Comparison of ENCODE assay signal across 42 mouse cellular contexts in genomic region chr10:34037401-34037800, GRCm38 (mm10). TPM values are rescaled to one million over a fixed set of nuclear protein-coding genes. Genes with fewer than 3 reads are reported as not detected.
DNase-seq lines count a peak whose midpoint lies in the region; ATAC-seq and TF ChIP-seq lines count a peak whose summit lies in the region.
"Had no signal": no experiment of that assay in that cellular context is flagged by ENCODE, and none has a peak within 500 bp of the region (broad histone marks: within the 10 kb centered on the region; RNA-seq: fewer than 3 reads in every experiment).

Trappc3l (plus strand) TSS chr10:34037597.

- H3K27ac ChIP-seq in embryonic facial prominence, embryonic 11.5 days (replicated peaks; ENCODE audit: low read depth, low read length): no peak within 1 kb of the TSS
- H3K27ac ChIP-seq in embryonic facial prominence, embryonic 10.5 days (replicated peaks): no peak within 1 kb of the TSS
- 0 out of 2 replicates have a peak within 1 kb of the TSS, but pooled peaks have one; percentile 29 for H3K27ac ChIP-seq in limb, embryonic 12.5 days
- no peak within 1 kb of the TSS for H3K27ac ChIP-seq in limb, embryonic 10.5 days
- H3K27ac ChIP-seq in embryonic facial prominence, embryonic 14.5 days (replicated peaks; ENCODE audit: low read depth, low read length): 0 out of 2 replicates have a peak within 1 kb of the TSS, but pooled peaks have one; percentile 15
- no peak within 1 kb of the TSS for H3K27ac ChIP-seq in limb, embryonic 14.5 days (replicated peaks; ENCODE audit: low read depth, low read length)
- H3K27ac ChIP-seq: heart, adult 2 months; hindbrain, embryonic 13.5 days; midbrain, embryonic 12.5 days; stomach, postnatal 0 days had no signal

- H3K4me3 ChIP-seq in embryonic facial prominence, embryonic 11.5 days (ENCODE audit: low read depth, low read length): no peak within 1 kb of the TSS
- no peak within 1 kb of the TSS for H3K4me3 ChIP-seq in embryonic facial prominence, embryonic 10.5 days
- H3K4me3 ChIP-seq in limb, embryonic 12.5 days (replicated peaks): no peak within 1 kb of the TSS
- no peak within 1 kb of the TSS for H3K4me3 ChIP-seq in limb, embryonic 10.5 days
- no peak within 1 kb of the TSS for H3K4me3 ChIP-seq in embryonic facial prominence, embryonic 14.5 days (ENCODE audit: low read depth, low read length)
- H3K4me3 ChIP-seq in limb, embryonic 14.5 days (replicated peaks; ENCODE audit: low read length): no peak within 1 kb of the TSS
- H3K4me3 ChIP-seq: heart, adult 2 months; heart, embryonic 12.5 days; hindbrain, embryonic 13.5 days; midbrain, embryonic 12.5 days had no signal

- no peaks in the 10 kb centered on the region for H3K9me3 ChIP-seq in embryonic facial prominence, embryonic 11.5 days (replicated peaks; ENCODE audit: control insufficient read depth, low read length)
- H3K9me3 ChIP-seq in embryonic facial prominence, embryonic 10.5 days: no peaks in the 10 kb centered on the region
- H3K9me3 ChIP-seq in limb, embryonic 12.5 days: no peaks in the 10 kb centered on the region
- no peaks in the 10 kb centered on the region for H3K9me3 ChIP-seq in limb, embryonic 10.5 days (replicated peaks)
- H3K9me3 ChIP-seq in embryonic facial prominence, embryonic 14.5 days (ENCODE audit: control insufficient read depth, low read length): no peaks in the 10 kb centered on the region
- no peaks in the 10 kb centered on the region for H3K9me3 ChIP-seq in limb, embryonic 14.5 days (ENCODE audit: control insufficient read depth, low read length)
- H3K9me3 ChIP-seq: heart, embryonic 12.5 days; hindbrain, embryonic 13.5 days; midbrain, embryonic 12.5 days had no signal

- no peaks in the 10 kb centered on the region for H3K27me3 ChIP-seq in embryonic facial prominence, embryonic 11.5 days (ENCODE audit: control insufficient read depth, insufficient read depth, low read length)
- H3K27me3 ChIP-seq in embryonic facial prominence, embryonic 10.5 days (replicated peaks; ENCODE audit: low read depth, poor library complexity, severe bottlenecking): no peaks in the 10 kb centered on the region
- no peaks in the 10 kb centered on the region for H3K27me3 ChIP-seq in limb, embryonic 12.5 days
- H3K27me3 ChIP-seq in limb, embryonic 10.5 days (ENCODE audit: low read depth, poor library complexity, severe bottlenecking): no peaks in the 10 kb centered on the region
- H3K27me3 ChIP-seq in embryonic facial prominence, embryonic 14.5 days (replicated peaks; ENCODE audit: control insufficient read depth, insufficient read depth, low read length): no peaks in the 10 kb centered on the region
- no peaks in the 10 kb centered on the region for H3K27me3 ChIP-seq in limb, embryonic 14.5 days (ENCODE audit: control insufficient read depth, insufficient read depth, low read length)
- H3K27me3 ChIP-seq: CH12.LX; heart, embryonic 12.5 days; midbrain, embryonic 12.5 days had no signal

- peak; percentile 41 for DNase-seq in embryonic facial prominence, embryonic 11.5 days (ENCODE audit: low spot score)
- DNase-seq in embryonic facial prominence, embryonic 10.5 days (ENCODE audit: low spot score): no peak
- no peak for DNase-seq in limb, embryonic 10.5 days (ENCODE audit: low spot score)
- DNase-seq in embryonic facial prominence, embryonic 14.5 days (ENCODE audit: low spot score): peak; percentile 13
- no peak for DNase-seq in limb, embryonic 14.5 days (ENCODE audit: low spot score)
- DNase-seq in layer of hippocampus, adult 8-10 months (ENCODE audit: low spot score in 2 of 2): no peak
- DNase-seq in spleen, adult 18-20 months: no peak
- DNase-seq: adrenal gland, adult 2 months; adrenal gland, postnatal 36 days; cerebellum, adult 8-10 months; cerebellum, postnatal 25 days; heart, adult 2 months; heart, postnatal 4 days; kidney, adult 2 months; kidney, postnatal 36 days; layer of hippocampus, postnatal 36 days; left cerebral cortex, postnatal 4 days; lung, postnatal 36 days; right cerebral cortex, adult 18-20 months; thymus, adult 18-20 months; thymus, postnatal 36 days had no signal

- H3K4me1 ChIP-seq in embryonic facial prominence, embryonic 11.5 days (ENCODE audit: control insufficient read depth, insufficient read depth, low read length): no peaks in the 10 kb centered on the region
- H3K4me1 ChIP-seq in embryonic facial prominence, embryonic 10.5 days: peaks cover 6% of the 10 kb centered on the region; the same call in 1 of the 2 replicates
- H3K4me1 ChIP-seq in limb, embryonic 12.5 days (replicated peaks): peaks cover 4% of the 10 kb centered on the region
- H3K4me1 ChIP-seq in limb, embryonic 10.5 days: peaks cover 11% of the 10 kb centered on the region
- peaks cover 7% of the 10 kb centered on the region; the same call in 1 of the 2 replicates for H3K4me1 ChIP-seq in embryonic facial prominence, embryonic 14.5 days (ENCODE audit: control insufficient read depth, insufficient read depth, low read length)
- H3K4me1 ChIP-seq in limb, embryonic 14.5 days (ENCODE audit: control insufficient read depth, insufficient read depth, low read length): 0 out of 2 replicates have a peak, but pooled peaks cover 6% of the 10 kb centered on the region
- H3K4me1 ChIP-seq: heart, embryonic 12.5 days had no signal

- 68% methylated on average over 3 of the region's 3 CpGs for WGBS in embryonic facial prominence, embryonic 11.5 days
- 67% methylated on average over 3 of the region's 3 CpGs for WGBS in embryonic facial prominence, embryonic 10.5 days
- 68% methylated on average over 3 of the region's 3 CpGs for WGBS in limb, embryonic 12.5 days
- 80% methylated on average over 3 of the region's 3 CpGs for WGBS in limb, embryonic 10.5 days
- 60% methylated on average over 3 of the region's 3 CpGs for WGBS in embryonic facial prominence, embryonic 14.5 days
- 69% methylated on average over 3 of the region's 3 CpGs for WGBS in limb, embryonic 14.5 days

- H3K4me2 ChIP-seq in embryonic facial prominence, embryonic 11.5 days (ENCODE audit: low read depth, low read length): no peak within 1 kb of the TSS
- peak within 1 kb of the TSS; percentile 13 for H3K4me2 ChIP-seq in limb, embryonic 12.5 days
- no peak within 1 kb of the TSS for H3K4me2 ChIP-seq in embryonic facial prominence, embryonic 14.5 days (ENCODE audit: low read depth, low read length)
- H3K4me2 ChIP-seq in limb, embryonic 14.5 days (replicated peaks; ENCODE audit: low read depth, low read length, severe bottlenecking): 0 out of 2 replicates have a peak within 1 kb of the TSS, but pooled peaks have one; percentile 1
- H3K4me2 ChIP-seq: heart, embryonic 12.5 days; hindbrain, embryonic 13.5 days; liver, embryonic 11.5 days; midbrain, embryonic 12.5 days had no signal

- H3K9ac ChIP-seq in embryonic facial prominence, embryonic 11.5 days (replicated peaks; ENCODE audit: low read length): no peak within 1 kb of the TSS
- H3K9ac ChIP-seq in limb, embryonic 12.5 days (replicated peaks): no peak within 1 kb of the TSS
- no peak within 1 kb of the TSS for H3K9ac ChIP-seq in embryonic facial prominence, embryonic 14.5 days (ENCODE audit: low read depth, low read length)
- H3K9ac ChIP-seq in limb, embryonic 14.5 days (ENCODE audit: low read depth, low read length, severe bottlenecking): no peak within 1 kb of the TSS
- H3K9ac ChIP-seq: heart, embryonic 12.5 days; hindbrain, embryonic 13.5 days; midbrain, embryonic 12.5 days had no signal

- no peaks in the 10 kb centered on the region for H3K36me3 ChIP-seq in embryonic facial prominence, embryonic 11.5 days (replicated peaks; ENCODE audit: control insufficient read depth, insufficient read depth, low read depth, low read length)
- no peaks in the 10 kb centered on the region for H3K36me3 ChIP-seq in embryonic facial prominence, embryonic 10.5 days (replicated peaks)
- H3K36me3 ChIP-seq in limb, embryonic 12.5 days: no peaks in the 10 kb centered on the region
- H3K36me3 ChIP-seq in limb, embryonic 10.5 days: no peaks in the 10 kb centered on the region
- no peaks in the 10 kb centered on the region for H3K36me3 ChIP-seq in embryonic facial prominence, embryonic 14.5 days (ENCODE audit: control insufficient read depth, insufficient read depth, low read length)
- H3K36me3 ChIP-seq in limb, embryonic 14.5 days (ENCODE audit: control insufficient read depth, insufficient read depth, low read length): no peaks in the 10 kb centered on the region
- H3K36me3 ChIP-seq: heart, embryonic 12.5 days; hindbrain, embryonic 13.5 days; midbrain, embryonic 12.5 days had no signal

- no peak for ATAC-seq in embryonic facial prominence, embryonic 11.5 days (replicated peaks; ENCODE audit: insufficient number of reproducible peaks, low FRiP score, low TSS enrichment, low read depth)
- ATAC-seq in limb, embryonic 12.5 days (ENCODE audit: insufficient number of reproducible peaks, insufficient read depth, low FRiP score, low TSS enrichment, low read depth): no peak
- ATAC-seq in embryonic facial prominence, embryonic 14.5 days (ENCODE audit: low read depth): 0 out of 2 replicates have a peak, but pooled peaks have one; percentile 22
- no peak for ATAC-seq in limb, embryonic 14.5 days (ENCODE audit: low FRiP score, low read depth)

- TF ChIP-seq POLR2A in limb, embryonic 14.5 days (IDR thresholded peaks at IDR 0.05; ENCODE audit: borderline replicate concordance, extremely low read depth, insufficient read depth, insufficient read length): no peak

RNA-seq across cellular contexts. Expression of gene Trappc3l, which starts in this region (rescaled TPM):
- not detected in 2 replicates for polyA plus RNA-seq in embryonic facial prominence, embryonic 11.5 days (2014; fragmentation: Nextera tagmentation; extraction: Ambion mirVana)
- not detected in 2 replicates for polyA plus RNA-seq in embryonic facial prominence, embryonic 10.5 days (2016; fragmentation: Nextera tagmentation; extraction: Ambion mirVana)
- polyA plus RNA-seq in limb, embryonic 12.5 days (2016; fragmentation: Nextera tagmentation; extraction: Ambion mirVana): not detected in 2 replicates
- not detected in 2 replicates for polyA plus RNA-seq in limb, embryonic 10.5 days (2016; fragmentation: Nextera tagmentation; extraction: Ambion mirVana)
- 0.89 TPM in 1 of 2 replicates, not detected in the other for polyA plus RNA-seq in embryonic facial prominence, embryonic 14.5 days (2014; fragmentation: Nextera tagmentation; extraction: Ambion mirVana)
- not detected in 2 replicates for polyA plus RNA-seq in limb, embryonic 14.5 days (2012; rRNA removed)
- not detected in 2 replicates for polyA plus RNA-seq in limb, embryonic 14.5 days (2014; fragmentation: Nextera tagmentation; extraction: Ambion mirVana)
- not detected for total RNA-seq in layer of hippocampus, adult 8-10 months (2022)
- total RNA-seq: adrenal gland, adult 2 months; adrenal gland, postnatal 36 days; CH12.LX; ES-E14; gastrocnemius, adult 8-10 months; gastrocnemius, postnatal 4 days; heart, adult 2 months; heart, postnatal 4 days; layer of hippocampus, postnatal 36 days; megakaryocyte, adult 5-6 weeks; monocyte, adult 5-6 weeks; neutrophil, adult 5-6 weeks had no signal
- polyA plus RNA-seq: activated CD4-positive, CD25-positive, alpha-beta regulatory T cell, adult 4 months; adrenal gland, adult 2 months; C2C12; heart, adult 2 months; heart, embryonic 12.5 days; heart, postnatal 0 days; hindbrain, embryonic 13.5 days; intestine, embryonic 14.5 days; kidney, adult 2 months; kidney, embryonic 16.5 days; liver, embryonic 11.5 days; liver, embryonic 16.5 days; lung, embryonic 16.5 days; midbrain, embryonic 12.5 days; spleen, adult 2 months; stomach, postnatal 0 days had no signal

Comparison
In these comparisons a context has a peak if more than half of its experiments do, and no peak if none do; other contexts are left out.
1. Peak in DNase-seq in embryonic facial prominence, embryonic 11.5 days; RNA of the gene not detected or under 1 TPM.
2. Peak in DNase-seq, ATAC-seq and H3K27ac ChIP-seq in embryonic facial prominence, embryonic 14.5 days; RNA of the gene not detected or under 1 TPM.
3. H3K4me2 ChIP-seq: peak in limb, embryonic 12.5 days (single experiment) and limb, embryonic 14.5 days (single experiment); none in embryonic facial prominence, embryonic 11.5 days (single experiment) and embryonic facial prominence, embryonic 14.5 days (single experiment).